Mouse (Mus musculus): ENCODE data around the gene Las1l.

GRCm38 (mm10) chrX:95948135-95948534 lies 8.6 kb downstream of the Las1l start:
- TF ChIP-seq CTCF (conservative IDR thresholded peaks at IDR 0.05; ENCODE audit: insufficient read depth, insufficient read length, low read depth, low read length) (no peak), POLR2A (IDR thresholded peaks at IDR 0.05; ENCODE audit: low read depth, low read length) (no peak)

Measured in kidney, adult 2 months (tissue).